Mouse (Mus musculus) ovary, postnatal 10 days (tissue): Measurements from ENCODE around the gene Rsph3b.
"Not testable (repeated sequence)": the region's sequence is repeated elsewhere in the genome, so short reads cannot be mapped to it uniquely, and the experiment has no call there.

Experiments
- DNase-seq: peaks from one replicate; pipeline ENCODE4 v3.0.0; 2022; ENCODE audit warnings: low spot score

Gene Rsph3b

DNA sequence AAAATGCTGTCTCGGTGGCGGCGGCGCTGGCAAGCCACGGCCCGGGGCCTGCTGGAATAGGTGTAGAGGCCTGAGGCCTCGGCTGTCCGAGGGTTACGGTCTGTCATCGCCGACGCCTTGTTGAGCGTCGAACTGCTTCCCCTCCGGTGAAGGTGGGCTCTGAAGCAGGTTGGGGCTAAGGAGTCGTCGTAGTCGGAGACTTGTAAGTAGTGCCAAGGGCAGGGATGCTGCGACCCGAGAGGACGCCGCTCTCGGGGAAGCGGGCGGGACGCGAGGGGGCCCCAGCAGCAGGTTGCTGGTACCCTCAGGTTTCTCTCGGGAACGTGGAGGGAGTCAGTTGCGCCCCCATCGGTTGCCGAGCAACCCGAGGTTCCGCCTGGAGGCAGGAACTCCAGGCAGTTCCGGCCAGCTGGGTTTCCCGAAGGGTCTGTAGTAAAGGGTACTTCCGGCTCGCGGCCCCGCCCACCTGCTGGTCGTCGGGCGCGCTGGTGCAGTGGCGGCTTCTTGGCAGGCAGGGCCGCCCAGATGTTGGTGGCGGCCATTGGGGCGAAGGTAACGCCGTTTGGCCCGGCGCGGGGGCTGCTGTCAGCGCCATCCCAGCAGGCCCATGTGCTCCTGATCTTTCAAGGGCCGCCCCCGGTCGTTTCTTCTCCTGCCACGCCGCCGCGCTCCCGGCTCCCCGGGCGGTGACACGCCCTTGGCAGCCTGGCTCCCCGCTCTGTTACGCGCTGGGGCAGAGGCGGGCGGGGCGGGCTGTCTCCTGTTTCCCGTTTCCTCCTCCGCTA lies at the start of gene Rsph3b:
TSS of gene Rsph3b (minus strand) at position 699 of the 785 bp plus-strand sequence.
- DNase-seq, result peak; percentile 67

DNA sequence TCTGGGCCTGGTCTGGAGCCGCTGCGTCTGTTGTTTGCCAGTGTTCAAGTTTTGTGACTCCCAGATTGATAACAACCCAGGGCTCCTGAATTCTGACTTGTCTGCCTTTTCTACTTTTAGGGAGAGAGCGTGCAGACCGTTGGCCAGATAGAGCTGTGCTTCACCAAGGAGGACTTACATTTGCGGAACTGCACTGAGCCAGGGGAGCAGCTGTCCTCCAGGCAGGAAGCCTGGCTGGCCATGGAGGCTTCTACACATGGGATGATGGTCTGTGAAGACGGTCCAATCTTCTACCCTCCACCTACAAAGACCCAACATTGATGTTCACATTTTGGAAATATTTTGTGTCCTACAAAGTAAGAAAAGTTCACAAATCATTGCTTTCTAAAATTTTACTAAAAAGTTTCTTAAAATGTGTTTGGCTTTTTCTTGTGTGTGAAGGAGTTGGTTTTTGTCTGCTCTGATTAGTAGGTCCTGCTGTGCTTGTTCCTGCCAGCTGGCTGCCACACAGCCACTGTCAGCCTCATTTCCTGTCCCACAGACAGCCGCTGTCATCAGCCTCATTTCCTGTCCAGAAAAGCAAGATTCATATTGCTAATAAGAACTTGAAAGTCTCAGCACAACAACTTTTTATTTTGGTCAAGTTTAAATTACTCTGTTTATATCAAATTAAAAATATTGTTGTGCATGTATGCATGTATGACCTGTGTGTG lies 49.5 kb upstream of the Rsph3b start:
- not testable (repeated sequence) for DNase-seq

DNA sequence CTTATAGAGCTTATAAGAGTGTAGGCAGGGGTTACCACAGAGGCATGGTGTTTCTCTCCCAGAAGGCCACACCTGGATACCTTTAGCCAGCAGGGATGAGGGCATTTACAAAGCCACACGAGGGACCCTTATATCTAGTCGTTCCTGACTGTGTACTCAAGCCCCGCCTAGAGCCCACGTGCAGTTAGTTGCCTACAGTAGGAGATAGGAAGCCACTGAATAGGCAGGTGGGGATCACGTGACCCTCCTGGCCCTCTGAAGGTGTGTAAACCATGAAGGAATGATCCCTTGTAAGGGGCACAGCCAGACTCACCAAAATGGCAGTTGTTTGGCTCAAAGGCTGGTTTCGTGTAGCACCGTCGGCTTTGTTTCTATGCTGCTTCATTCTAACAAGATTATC lies 48.3 kb upstream of the Rsph3b start:
- DNase-seq, result not testable (repeated sequence)

DNA sequence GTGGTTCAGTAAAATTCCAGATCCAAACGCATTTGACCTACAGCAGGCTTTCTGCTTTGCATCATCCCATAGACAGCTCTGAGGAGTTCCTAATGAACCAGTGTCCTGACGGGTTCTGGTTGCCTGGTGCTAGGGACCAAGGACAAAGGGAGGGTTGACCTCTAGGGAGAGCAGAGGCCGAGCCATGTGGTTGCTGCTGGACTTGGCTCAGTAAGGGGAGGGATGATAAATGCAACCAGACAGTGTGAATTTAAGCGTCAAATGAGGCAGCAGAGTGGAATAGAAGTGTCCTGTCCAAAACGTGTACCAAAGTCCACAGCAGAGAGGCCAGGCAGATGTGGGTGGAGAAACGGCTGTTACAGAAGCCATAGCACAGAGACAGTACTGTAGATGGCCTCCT lies 47.0 kb upstream of the Rsph3b start:
- DNase-seq, result not testable (repeated sequence)

DNA sequence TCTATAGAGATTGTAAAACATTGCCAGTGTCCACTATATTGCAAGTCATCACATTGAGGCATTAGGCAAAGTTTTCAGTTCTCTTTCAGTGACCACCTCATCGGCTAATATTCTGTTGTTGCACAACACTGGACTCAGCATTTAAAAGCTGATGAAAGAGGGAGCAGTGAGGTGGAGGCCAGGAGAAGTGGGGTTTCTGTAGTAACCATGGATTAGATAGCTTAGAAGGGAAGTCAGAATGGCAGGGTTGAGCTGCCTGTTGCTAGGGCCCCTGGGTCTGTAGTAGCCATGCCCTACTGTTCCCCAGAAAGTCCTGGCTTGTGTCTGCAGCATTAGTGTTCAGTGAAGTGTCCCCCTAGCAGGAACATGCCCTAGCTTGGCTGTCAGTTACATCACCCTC lies 37.6 kb upstream of the Rsph3b start:
- not testable (repeated sequence) for DNase-seq

DNA sequence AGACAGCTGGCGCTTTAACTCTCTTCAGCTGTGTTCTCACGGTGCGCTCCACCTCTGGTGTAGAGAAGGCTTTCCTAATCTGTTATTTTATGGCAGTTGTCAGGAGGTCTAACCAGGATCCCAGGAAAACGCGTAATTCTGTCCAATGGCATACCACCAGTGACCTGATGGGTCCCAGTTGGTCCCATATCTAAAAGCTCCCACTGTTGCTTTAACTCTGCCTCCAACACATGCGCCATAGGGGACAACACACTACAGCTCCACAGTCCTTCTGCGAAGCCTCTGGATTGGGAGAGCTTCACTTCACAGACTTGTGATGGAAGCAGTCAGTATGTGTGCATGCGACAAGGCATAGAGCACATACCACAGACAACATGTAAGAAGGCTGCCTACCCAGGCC lies 31.7 kb upstream of the Rsph3b start:
- not testable (repeated sequence) for DNase-seq

DNA sequence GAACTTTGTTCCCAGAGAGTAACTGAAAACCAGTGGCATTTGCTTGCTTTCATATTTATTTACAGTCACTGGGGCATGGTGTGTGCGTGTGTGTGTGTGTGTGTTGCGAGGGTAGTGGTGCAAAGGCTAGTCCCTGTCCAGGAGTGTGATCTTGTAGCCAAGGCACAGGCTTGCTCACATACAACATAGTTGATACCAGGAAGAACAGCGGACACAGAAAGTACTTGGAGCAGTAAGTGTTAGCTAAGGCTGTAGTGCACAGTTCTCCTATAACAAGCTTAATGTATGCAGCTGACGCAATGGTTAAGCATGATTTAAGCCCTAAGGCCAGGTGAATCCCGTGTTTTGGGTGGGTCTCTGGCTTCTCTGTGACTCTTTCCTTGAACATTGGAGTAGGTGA lies 30.9 kb upstream of the Rsph3b start:
- not testable (repeated sequence) for DNase-seq

DNA sequence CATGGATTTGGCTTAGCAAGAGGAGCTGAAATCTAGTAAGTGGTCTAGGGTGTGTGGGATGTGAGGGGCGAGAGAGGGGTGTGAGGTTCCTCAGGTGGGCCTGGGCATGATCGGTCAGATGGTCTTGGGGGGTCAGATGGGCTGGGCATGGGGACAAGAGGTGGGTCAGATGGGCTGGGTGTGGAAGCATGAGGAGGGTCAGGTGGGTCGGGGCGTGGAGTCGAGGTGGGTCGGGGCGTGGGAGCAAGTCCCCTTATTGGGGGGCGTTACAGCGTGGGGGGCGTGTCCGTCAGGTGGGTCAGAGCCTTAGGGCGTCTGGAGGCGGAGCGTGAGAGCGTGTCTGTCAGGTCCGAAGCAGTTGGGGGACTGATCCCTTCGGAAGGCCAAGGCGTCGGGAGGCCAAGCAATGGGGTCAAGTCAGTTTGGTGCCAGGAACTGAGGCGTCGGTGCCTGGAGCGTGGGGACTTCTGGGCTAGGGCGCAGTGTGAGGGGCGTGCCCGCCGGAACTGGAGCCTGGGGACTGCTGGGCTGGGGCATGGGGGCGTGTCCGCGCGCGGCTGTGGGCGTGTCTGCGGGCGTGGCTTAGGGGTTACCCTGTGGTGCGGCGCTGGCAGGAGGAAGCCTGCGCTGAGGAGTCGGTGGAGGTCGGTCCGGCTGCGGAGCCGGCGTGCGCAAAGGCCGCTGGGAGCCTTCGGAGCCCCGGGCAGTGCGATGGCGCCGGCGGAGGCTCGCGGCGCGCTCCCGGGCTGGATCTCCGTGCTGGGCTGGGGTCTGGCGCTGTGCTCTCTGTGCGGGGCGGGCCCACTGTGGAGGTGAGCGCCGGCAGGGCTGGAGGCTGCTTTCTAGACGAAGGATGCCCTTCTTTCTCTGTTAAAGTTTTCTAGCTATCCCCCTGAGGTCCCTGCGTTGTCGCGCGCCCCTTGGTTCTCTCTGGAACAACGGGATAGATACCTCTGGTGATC lies 30.1 kb upstream of the Rsph3b start, which contains the start of gene Gm49721:
TSS of gene Gm49721 (plus strand) at position 618 of the 962 bp plus-strand sequence.
- peak; percentile 38 for DNase-seq

DNA sequence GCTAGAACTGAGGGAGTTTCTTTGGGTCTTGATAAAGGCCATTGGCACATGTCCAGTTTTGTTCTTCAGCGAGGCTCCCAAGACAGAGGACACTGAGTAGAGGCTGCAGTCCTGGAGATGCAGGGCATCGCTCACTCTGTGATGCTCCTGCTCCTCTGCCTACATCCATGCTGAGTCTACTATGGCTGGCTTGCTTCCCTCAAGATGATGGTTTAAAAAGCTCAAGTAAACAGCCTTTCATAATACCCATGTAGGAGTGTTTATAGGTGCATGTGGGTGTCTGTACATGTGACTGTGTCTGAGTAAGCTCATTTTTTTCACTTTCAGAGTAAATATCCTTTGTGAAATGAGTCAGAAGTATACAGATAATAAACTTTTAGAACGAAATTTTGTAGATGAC lies 26.5 kb upstream of the Rsph3b start:
- not testable (repeated sequence) for DNase-seq

DNA sequence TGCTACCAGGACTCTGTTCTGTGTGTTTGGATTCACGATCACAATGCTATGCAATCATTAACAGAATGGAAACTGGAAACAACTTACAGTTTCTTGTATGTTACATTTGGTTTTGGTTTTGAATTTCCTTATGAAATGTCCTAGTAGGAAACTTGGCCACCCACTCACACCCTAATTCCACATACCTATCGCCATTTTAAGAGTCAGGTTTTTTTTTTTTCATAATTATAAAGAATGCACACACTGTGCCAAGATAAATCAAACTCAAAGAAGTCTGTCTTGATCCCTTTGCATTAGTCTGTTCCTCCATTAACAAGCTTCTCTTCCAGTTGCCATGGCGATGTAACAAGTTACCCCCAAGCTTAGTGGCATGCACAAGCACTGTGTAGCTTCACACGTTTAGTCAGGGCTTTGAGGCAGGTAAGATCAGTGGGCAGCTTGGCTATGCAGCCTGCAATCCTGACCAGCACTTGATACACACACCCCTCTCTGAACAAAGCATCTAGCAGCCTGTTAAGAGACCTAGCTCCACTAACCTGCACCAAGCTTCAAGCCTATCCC lies 24.4 kb upstream of the Rsph3b start:
- not testable (repeated sequence) for DNase-seq

DNA sequence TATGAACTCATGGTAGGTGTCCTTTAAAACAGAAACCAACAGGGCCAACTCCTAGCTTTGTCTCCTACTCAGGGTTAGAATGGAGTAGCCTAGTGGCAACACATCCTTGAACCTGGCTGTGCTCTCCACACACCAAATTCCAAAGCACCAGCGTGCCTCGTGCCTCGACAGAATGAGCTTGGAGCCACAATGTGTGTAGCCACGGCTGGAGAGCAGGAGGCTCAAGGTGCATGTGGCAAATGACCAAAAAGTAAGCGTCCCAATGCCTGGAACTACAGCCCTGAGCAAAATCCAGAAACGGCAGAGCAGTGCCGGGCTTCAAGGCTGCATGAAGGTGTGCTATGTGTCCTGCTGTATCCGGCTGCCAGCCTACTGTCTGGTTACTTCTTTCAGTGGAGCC lies 22.8 kb upstream of the Rsph3b start:
- DNase-seq, result not testable (repeated sequence)

DNA sequence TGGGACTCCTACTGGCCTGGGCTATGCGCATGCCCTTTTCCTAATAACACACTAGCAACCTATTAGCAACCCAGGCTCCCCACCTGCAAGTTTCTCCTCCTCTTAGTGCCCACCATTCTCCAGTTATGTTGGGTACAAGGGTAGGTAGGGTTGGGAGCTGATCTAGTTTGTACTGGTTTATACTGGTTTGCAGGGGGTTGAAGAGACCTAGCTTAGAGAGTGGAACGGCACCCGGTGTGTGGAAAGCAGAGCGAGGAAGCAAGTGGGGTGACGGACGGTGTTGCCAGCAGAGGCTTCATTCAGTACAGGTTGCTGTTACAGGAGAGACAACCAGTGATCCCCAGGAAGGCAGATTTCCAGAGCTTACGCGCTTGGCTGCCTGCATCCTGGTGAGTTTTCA lies 21.9 kb upstream of the Rsph3b start, which contains the start of gene Rnaset2b:
TSS of gene Rnaset2b (plus strand) at position 301 of the 400 bp plus-strand sequence.
- DNase-seq, result not testable (repeated sequence)

DNA sequence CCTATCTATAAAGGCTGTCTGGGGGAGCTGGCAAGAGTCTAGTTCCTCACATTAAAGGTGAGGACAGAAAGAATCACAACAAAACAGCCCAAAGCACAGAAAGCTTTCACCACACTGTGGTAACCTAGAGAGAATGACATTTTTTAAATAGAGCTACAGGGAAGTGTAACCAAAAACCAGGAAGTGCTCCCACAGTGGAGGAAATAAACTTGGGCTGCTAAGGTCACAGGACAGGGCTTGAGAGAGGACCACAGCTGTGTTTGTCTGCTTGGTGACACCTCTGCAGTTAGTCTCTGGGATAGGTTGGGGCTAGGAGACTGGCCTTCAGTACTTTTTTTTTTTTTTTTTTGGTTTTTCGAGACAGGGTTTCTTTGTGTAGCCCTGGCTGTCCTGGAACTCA lies 19.2 kb upstream of the Rsph3b start:
- not testable (repeated sequence) for DNase-seq

DNA sequence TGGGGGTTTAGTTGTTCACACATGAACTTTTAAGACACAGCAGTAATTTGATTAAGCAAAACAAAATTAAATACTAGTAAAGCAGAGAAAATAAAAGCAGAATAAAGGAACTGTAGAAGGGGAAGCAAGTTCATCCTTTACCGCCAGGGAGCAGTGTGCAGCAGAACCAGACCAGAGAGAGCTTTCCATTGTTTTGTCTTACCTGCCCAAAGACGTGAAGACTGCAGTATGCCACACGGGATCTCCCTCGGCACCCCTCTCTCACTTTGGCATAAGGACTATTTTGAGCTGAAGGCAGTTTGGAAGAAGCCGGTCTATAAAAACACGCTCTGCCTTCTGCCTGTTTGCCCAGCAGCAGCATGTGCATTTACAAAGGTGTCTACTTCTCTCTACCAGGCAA lies 16.9 kb upstream of the Rsph3b start:
- DNase-seq, result not testable (repeated sequence)

DNA sequence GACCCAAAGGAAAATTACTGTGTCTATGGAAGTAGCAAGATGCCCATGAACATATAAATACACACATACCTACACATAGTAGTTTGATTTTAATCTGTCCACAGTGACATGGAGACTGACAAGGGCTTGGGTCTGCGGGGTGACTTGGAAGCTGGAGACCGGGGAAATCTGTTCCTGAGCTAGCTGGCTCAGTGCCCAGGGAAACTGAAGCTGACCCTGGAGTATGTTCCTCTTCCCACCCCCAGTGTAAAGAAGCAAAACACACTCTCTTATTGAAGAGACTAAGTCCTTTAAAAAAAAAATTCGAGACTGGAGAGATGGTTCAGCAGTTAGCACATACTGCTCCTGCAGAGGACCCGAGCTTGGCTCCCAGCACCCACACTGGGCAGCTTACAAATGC lies 14.5 kb upstream of the Rsph3b start:
- DNase-seq, result not testable (repeated sequence)

DNA sequence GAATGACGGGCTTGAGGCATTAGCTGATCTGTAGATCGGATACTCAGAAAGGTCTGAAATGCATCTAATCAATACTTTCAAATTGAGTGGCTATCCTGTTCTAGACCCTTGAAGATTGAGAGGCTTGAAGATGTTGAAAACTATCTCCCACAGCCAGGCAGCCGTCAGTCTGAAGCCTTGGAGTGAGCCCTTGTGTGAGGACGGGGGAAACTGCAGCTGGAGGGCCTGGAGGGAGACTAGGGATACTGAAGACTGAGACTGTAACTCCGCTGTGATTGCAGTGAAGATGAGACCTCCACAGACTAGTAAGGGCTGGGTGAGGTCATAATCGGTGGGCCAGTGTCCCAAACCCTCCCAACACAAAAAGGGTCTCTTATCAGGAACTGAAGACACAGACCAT lies 13.9 kb upstream of the Rsph3b start:
- DNase-seq, result not testable (repeated sequence)

DNA sequence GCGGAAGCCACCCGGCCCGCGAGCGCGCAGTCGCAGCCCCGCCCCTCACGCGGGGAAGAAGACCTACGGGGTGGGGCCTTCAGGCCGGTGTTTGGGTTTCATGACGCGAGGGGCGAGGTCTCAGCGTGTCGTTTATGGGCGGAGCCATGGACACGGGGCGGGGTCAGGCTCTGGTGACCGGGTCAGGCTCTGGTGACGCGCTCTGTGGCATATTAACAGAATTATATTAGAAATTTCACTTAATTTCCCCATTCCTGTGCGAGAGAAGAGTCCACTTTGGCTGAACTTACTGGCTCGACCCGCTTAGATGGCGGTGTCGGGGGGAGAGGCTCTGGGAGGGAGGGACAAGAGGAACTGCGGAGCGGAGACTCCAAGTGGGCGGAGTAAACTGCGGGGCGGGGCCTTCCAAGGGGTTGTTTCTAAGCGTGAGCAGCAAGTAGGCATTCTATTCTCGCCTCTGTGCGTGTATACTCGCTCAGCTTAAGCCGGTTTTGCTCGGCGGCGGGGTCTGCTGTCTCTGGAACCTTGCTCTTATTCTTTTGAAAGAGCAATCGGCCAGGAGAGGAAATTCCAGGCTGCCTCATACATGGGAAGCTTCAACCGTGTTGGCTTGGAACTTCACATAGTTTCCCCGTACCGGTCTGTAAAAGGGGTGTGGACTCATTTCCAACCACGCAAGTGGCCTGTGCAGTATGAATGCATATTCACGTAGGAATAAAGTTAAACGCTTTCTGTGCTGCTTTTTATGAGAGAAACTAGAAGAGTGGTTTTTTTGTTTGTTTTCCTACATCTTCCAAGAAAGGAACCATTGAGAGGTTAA lies 12.9 kb upstream of the Rsph3b start:
- not testable (repeated sequence) for DNase-seq

DNA sequence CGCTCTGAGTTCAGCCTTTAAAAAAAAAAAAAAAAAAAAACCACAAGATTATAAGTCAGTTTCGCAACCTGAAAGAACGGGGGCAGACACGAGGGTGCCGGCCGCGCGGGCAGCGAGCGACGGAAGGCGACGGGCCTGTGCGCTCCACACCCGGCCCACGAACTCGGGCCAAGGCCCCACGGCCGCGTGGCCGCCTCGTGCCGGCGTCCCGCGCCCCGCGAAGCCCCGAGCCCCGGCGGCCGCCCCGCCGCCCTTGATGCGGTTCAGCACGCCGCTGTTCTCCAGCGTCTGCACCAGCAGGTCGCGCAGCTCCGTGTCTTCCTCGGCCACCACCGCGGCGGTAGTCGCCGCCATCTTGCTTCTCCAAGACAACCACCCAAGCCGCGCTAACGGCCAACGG lies 12.3 kb upstream of the Rsph3b start, which contains the start of gene Tagap1:
TSS of gene Tagap1 (minus strand) at position 381 of the 400 bp plus-strand sequence.
- not testable (repeated sequence) for DNase-seq

DNA sequence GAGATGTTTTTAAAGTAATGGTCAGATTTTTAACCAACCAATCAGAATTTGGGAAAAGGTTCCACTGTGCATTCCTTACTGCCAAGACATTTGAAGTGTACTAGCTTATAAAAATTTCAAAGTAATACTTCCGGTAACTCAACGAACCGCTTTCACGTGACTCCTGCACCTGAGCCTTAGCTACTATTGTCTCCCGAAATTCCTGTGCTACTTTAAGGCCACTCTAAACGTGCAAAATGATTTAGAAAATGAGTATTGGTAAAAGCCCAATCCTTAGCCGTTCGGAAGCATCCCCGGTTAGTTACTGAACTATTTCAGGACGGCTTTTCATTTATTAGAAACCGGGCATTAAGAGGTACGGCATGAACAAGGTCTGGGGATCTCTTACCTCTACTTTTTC lies 11.9 kb upstream of the Rsph3b start:
- not testable (repeated sequence) for DNase-seq

DNA sequence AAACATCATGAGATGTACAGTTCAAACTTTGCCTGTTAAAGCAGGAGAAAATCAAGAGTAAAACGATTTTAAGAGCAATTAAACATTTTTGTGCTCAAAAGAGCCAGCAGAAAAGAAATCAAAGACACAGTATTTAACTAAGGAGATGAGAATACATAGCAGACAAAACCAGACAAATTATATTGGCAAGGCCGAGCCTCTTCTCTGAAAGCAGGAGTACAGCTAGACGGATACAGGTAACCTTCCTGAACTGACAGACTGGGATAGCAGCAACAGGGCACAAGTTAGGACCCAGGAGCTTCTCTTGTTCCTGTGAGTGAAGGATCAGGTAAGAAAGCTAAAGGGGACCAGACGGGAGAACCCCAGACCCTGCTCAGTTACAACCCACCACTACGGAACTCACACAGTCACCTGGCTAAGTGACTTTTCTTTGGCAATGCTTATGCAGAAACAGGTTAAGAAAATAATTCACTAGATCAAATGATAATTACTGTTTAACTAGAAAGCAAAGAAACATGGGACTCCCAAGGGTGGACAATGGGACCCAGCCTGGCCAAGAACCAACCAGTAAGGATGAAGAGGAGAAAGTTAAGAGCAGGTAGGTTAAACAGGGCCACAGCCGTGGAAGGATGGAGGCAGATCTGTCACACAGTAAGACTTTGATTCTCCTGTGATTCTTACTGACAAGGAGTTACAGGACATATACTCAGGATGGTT lies 11.2 kb upstream of the Rsph3b start:
- not testable (repeated sequence) for DNase-seq
